Mouse (Mus musculus): ENCODE data around the gene Prm3. TPM values are rescaled to one million over a fixed set of nuclear protein-coding genes. Genes with fewer than 3 reads are reported as not detected.

Prm3 gene
- polyA plus RNA-seq, 1 experiment from 2014 or later: not detected

DNA sequence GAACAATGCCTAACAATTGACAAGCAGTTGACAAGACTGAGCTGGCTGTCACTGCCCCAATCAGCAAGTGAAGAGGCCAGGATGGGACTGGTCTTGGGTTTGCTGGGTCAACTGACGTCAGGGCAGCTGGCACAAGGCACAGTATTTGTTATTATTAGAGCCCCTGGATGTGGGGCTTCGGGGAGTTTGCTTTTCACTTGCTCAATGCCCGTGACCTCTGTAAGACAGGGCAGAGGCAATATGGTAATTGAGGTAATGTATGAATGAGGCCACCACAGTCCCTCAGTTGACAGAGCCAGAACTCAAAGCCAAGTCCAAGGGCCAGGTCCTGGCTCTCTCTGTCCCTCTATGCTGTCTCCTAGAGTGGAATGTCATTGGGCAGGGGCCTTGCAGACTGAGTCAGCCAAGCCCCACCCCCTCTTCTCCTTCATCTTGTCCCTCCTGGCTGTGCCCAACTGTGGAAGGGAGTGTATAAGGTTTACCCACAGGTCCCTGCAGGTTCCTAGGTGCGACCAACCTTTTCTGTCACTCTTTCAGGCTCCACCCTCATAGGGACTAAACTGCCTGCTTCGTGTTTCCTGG lies 13.0 kb downstream of the Prm3 start:
- no peak for DNase-seq (ENCODE audit: low spot score)
- 72% methylated on average over 5 of the region's 5 CpGs for WGBS

DNA sequence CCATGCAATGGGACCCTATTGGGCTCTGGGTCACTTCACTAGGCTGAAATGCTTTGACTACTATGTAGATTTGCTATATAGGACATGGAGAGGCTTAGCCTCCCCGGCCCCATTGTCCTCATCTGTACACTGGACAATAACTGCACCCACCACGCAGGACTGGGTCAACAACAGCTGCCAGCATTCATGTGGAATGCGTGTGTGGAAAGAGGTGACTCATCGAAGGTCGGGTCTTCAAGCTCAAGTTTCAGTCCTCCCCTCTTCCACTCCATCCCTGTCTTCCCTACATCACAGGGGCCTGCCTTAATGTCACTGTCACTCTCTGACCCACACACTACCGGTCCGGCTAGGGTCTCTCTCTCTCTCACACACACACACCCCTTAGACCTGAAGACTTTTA lies 14.4 kb downstream of the Prm3 start:
- no peak for DNase-seq (ENCODE audit: low spot score)
- 77% methylated on average over 7 of the region's 7 CpGs for WGBS
- Histone ChIP-seq H3K36me3 (no peaks in the 10 kb centered on the region), H3K27me3 (ENCODE audit: low read depth, poor library complexity, severe bottlenecking) (no peaks in the 10 kb centered on the region), H3K27ac (replicated peaks) (no peak overlapping the region), H3K9me3 (replicated peaks) (no peaks in the 10 kb centered on the region), H3K4me3 (no peak overlapping the region), H3K4me1 (peaks cover 12% of the 10 kb centered on the region)

More for the DNA sequence above, 13.0 kb downstream of the Prm3 start:
- Histone ChIP-seq H3K27me3 (ENCODE audit: low read depth, poor library complexity, severe bottlenecking) (peaks cover 5% of the 10 kb centered on the region), H3K27ac (replicated peaks) (no peak overlapping the region), H3K4me3 (no peak overlapping the region), H3K36me3 (no peaks in the 10 kb centered on the region), H3K9me3 (replicated peaks) (no peaks in the 10 kb centered on the region), H3K4me1 (peaks cover 22% of the 10 kb centered on the region)

DNA sequence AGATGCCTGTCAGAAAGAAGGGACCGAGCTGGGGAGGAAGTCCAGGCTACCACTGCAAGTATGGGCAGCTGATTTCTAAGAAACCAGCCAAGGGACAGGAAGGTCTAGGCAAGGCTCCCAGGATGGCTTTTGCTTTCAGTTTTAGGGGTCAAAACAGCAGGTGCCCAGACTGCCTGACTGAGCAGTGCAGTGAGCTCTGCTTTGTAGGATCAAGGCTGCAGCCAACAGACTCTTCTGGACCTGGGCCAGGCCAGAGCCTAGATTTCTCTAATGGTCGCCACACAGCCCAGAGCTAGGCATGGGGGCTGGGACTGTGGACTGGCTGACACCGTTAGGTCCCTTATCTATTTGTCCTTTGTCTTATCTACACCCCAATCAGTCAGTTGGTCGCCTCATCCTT lies 16.0 kb downstream of the Prm3 start:
- Histone ChIP-seq H3K4me3 (no peak overlapping the region), H3K27ac (replicated peaks) (no peak overlapping the region), H3K27me3 (ENCODE audit: low read depth, poor library complexity, severe bottlenecking) (peaks cover 1% of the 10 kb centered on the region), H3K36me3 (no peaks in the 10 kb centered on the region), H3K4me1 (peaks cover 17% of the 10 kb centered on the region), H3K9me3 (replicated peaks) (no peaks in the 10 kb centered on the region)
- 69% methylated on average over 4 of the region's 4 CpGs for WGBS
- DNase-seq (ENCODE audit: low spot score): no peak

DNA sequence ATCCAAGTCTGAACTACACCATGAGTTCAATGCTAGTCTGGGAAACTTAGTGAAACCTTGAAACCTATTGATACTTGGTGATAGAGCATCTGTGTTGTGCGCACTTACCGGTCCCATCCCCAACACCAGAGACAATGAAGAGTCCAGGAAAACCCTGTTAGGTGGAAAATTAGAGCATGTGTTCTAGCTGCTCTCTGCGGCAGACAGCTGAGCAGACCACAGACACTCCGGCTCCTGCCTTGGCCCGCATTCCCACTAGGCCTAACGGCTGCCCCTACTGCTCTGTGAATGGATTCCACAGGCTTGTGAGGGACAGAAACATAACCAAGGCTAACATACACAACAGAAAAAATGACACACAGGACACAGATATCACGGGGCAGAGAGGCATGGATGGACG lies 17.2 kb downstream of the Prm3 start:
- no peak for DNase-seq (ENCODE audit: low spot score)
- WGBS: 90% methylated on average over 8 of the region's 8 CpGs

DNA sequence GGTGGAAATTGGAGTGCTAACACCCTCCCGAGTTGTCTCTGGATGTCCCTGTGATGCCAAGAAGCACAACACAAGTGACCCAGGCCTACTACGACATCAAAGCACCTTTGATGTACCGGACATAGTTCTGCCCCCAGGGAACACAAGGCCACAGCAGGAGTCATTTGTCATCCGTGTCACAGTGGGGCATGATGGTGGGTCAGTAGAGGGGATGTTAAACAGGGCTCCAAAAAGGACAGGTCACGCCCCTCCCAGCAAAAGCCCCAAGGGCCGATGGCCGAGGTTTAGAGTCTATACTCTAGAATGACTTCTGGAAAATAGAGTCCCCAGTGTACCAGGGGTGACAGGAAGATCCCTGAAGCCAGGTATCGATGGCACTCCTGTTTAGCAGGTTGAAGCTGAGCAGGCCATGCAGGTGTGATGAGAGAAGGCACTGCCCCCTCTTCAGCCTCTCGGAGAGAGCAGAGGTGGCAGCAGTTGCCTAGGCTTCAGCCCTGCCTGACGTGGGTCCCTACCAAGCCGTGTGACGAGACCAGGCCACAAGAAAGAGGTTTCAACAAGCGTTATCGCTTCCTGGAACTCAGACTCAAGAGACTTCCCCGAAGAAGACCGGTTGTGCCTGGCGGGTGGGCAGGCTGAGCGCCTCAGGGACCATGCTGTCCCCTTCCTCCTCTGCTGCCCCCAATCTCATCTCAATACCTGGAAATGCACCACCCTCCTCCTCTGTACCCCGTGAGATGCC lies 18.8 kb downstream of the Prm3 start:
- WGBS: 72% methylated on average over 19 of the region's 19 CpGs
- Histone ChIP-seq H3K9me3 (replicated peaks) (no peaks in the 10 kb centered on the region), H3K36me3 (no peaks in the 10 kb centered on the region), H3K27ac (replicated peaks) (no peak overlapping the region), H3K4me1 (peaks cover 12% of the 10 kb centered on the region; the same call in 1 of the 2 replicates), H3K27me3 (ENCODE audit: low read depth, poor library complexity, severe bottlenecking) (peaks cover 5% of the 10 kb centered on the region), H3K4me3 (no peak overlapping the region)
- no peak for DNase-seq (ENCODE audit: low spot score)

More for the DNA sequence above, 17.2 kb downstream of the Prm3 start:
- H3K27me3 ChIP-seq (ENCODE audit: low read depth, poor library complexity, severe bottlenecking): peaks cover 5% of the 10 kb centered on the region
- no peaks in the 10 kb centered on the region for H3K9me3 ChIP-seq (replicated peaks)
- no peak overlapping the region for H3K4me3 ChIP-seq
- peaks cover 17% of the 10 kb centered on the region for H3K4me1 ChIP-seq
- no peaks in the 10 kb centered on the region for H3K36me3 ChIP-seq
- no peak overlapping the region for H3K27ac ChIP-seq (replicated peaks)

DNA sequence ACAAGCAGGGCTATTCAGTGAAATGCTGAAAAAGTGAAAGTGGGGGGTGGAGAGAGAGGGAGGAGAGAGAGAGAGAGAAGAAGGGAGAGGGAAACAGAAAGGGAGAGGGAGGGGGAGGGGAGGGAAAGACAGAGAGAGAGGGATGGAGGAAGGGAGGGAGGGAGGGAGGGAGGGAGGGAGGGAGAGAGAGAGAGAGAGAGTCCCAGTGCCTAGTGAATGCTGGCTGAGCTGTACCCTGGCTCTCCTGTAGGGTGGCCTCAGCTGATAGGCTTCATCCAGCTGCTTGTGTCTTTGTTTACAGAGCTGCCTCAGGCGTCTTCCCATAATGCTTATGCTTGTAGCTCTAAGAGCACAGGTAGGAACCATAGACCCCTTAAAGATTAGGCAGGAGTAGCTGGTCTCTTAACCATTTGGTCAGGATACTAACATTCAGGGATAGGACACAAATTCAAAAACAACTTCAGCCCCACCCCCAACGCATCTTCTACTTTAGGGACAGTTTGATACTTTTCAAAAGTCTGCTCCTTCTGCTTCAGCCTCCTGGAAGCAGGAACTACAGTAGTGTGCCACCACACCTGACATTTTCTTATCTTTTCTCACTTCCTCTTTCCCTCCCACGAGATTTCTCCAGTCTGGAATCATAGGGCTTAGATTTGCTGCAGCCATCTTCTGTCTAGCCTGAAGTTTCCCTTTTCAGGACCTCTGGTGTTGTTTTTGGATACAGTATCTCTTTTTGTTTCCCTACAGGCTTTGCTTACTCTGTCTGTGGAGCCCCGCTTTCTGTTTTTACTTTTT lies 20.0 kb downstream of the Prm3 start:
- peaks cover 5% of the 10 kb centered on the region for H3K27me3 ChIP-seq (ENCODE audit: low read depth, poor library complexity, severe bottlenecking)
- no peaks in the 10 kb centered on the region for H3K9me3 ChIP-seq (replicated peaks)
- no peak for DNase-seq (ENCODE audit: low spot score)
- H3K27ac ChIP-seq (replicated peaks): no peak overlapping the region
- no peaks in the 10 kb centered on the region for H3K36me3 ChIP-seq
- no peak overlapping the region for H3K4me3 ChIP-seq
- 0 out of 2 replicates have a peak, but pooled peaks cover 5% of the 10 kb centered on the region for H3K4me1 ChIP-seq
- 57% methylated on average over 4 of the region's 4 CpGs for WGBS

DNA sequence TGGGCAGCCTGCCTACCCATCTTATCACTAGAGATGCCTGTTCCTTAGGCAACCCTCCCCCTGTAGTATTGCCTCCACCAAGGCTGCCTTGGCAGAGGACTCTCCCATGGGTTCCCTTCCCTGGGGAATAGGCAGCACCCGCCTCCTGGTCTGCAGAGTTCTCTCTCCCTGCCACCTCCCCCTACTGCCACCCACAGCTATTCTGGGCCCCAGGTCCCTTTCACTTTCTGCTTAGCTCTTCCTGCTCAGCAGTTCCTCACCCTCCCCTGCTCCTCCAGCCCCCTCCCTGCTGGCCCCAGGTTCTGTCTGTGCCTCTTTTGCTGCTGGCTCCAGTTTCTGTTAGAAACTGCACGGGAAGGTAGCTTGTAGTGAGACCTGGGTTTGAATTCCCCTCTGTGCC lies 21.1 kb downstream of the Prm3 start:
- 43% methylated on average over 2 of the region's 2 CpGs for WGBS
- 0 out of 2 replicates have a peak, but pooled peaks cover 5% of the 10 kb centered on the region for H3K4me1 ChIP-seq

DNA sequence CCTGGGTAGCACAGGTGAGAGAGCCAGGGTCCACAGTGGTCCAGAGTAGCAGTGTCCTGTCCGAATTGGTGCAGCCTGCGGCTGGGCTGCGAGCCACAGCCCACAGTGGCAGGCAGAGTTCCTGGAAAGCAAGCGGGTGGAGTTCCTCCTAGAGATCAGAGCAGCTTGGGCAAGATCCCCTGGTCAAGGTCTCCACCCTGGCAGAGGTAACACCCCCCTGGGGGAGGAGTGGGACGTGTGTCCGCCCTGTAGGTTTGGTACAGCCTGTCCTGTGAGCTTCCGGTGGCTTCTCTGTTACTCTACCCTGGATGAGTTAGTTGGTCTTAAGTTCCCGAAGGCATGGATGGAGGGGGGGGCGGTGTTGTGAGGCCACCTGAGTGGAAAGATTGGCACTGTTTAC lies 21.9 kb downstream of the Prm3 start:
- Histone ChIP-seq H3K27me3 (ENCODE audit: low read depth, poor library complexity, severe bottlenecking) (peaks cover 5% of the 10 kb centered on the region), H3K4me3 (no peak overlapping the region), H3K36me3 (no peaks in the 10 kb centered on the region), H3K4me1 (0 out of 2 replicates have a peak, but pooled peaks cover 5% of the 10 kb centered on the region), H3K27ac (replicated peaks) (no peak overlapping the region), H3K9me3 (replicated peaks) (no peaks in the 10 kb centered on the region)
- DNase-seq (ENCODE audit: low spot score): no peak
- WGBS: 70% methylated on average over 9 of the region's 9 CpGs

More for the DNA sequence above, 21.1 kb downstream of the Prm3 start:
- no peaks in the 10 kb centered on the region for H3K9me3 ChIP-seq (replicated peaks)
- no peak for DNase-seq (ENCODE audit: low spot score)
- no peak overlapping the region for H3K4me3 ChIP-seq
- no peak overlapping the region for H3K27ac ChIP-seq (replicated peaks)
- H3K36me3 ChIP-seq: no peaks in the 10 kb centered on the region
- H3K27me3 ChIP-seq (ENCODE audit: low read depth, poor library complexity, severe bottlenecking): peaks cover 5% of the 10 kb centered on the region

DNA sequence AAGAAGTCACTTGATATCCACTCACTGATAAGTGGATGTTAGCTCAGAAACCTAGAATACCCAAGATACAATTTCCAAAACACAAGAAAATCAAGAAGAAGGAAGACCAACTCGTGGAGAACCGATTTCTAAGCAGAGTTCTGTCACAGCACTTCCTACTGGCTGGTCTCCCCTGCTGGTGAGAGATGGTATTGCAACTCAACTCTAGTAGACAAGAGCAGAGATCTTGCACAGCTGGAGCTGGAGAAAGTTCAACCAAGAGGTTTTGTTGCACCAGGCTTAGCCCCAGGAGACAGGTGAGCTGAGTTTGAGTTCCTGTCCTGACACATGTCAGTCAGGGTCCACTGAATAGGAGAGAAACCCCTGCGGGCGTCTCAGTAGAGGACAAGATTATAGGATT lies 23.6 kb downstream of the Prm3 start:
- H3K36me3 ChIP-seq: no peaks in the 10 kb centered on the region
- no peaks in the 10 kb centered on the region for H3K9me3 ChIP-seq (replicated peaks)
- no peak overlapping the region for H3K4me3 ChIP-seq
- WGBS: 46% methylated on average over 4 of the region's 4 CpGs
- no peak overlapping the region for H3K27ac ChIP-seq (replicated peaks)
- H3K4me1 ChIP-seq: 0 out of 2 replicates have a peak, but pooled peaks cover 5% of the 10 kb centered on the region
- H3K27me3 ChIP-seq (ENCODE audit: low read depth, poor library complexity, severe bottlenecking): peaks cover 5% of the 10 kb centered on the region
- DNase-seq (ENCODE audit: low spot score): peak; percentile 60

DNA sequence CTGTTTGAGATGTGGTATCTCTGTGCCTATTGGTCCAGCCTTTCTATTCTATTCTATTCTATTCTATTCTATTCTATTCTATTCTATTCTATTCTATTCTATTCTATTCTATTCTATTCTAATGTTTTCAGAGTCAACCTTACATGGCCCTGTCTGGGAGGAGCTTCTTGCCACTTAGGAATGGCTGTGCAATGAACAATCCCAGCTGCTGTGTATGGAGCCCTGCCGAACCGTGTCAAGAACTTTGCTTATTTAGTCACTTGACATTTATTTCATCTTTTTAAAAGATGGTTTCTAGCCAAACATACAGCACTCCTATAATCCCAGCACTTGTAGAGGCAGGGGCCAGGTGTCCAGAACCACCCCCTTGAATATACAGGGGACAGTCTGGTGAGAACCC lies 26.4 kb downstream of the Prm3 start:
- Histone ChIP-seq H3K9me3 (replicated peaks) (no peaks in the 10 kb centered on the region), H3K4me3 (no peak overlapping the region), H3K4me1 (peaks cover 6% of the 10 kb centered on the region; the same call in 1 of the 2 replicates), H3K36me3 (no peaks in the 10 kb centered on the region), H3K27me3 (ENCODE audit: low read depth, poor library complexity, severe bottlenecking) (no peaks in the 10 kb centered on the region), H3K27ac (replicated peaks) (no peak overlapping the region)
- no peak for DNase-seq (ENCODE audit: low spot score)
- WGBS: 73% methylated on average over 2 of the region's 2 CpGs

DNA sequence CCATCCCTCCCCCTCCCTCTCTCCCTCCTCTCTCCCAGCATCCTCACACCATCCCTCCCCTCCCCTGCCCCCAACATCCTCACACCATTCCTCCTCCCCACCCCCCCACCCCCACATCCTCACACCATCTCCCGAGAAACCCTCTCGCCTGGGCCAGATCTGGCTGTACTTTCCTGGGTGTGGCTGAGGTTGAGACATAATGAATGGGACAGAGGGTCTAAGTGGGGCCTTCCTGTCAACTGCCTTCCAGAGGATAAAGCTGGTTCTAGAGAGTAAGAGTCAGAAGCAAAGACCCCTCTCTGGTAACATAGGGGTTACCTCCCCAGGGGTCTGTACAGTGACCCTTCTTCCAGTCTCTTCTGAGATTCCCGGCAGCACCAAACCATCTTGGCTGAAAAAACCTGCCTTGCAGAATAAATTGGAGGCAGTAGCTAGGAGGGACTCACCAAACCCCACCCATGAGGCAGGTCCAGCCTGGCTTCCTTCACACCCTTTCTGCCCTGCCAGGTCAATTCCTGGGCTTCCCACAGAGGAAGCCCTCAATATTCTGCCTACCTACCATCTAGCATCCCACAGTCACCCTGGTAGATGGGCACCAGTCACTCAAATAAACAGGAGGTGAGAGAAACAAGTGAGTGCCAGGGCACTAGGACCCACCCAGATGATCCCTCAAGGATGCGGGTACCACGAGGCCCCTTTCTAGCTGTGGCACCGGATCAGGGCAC lies 27.0 kb downstream of the Prm3 start:
- Histone ChIP-seq H3K27me3 (ENCODE audit: low read depth, poor library complexity, severe bottlenecking) (no peaks in the 10 kb centered on the region), H3K36me3 (no peaks in the 10 kb centered on the region), H3K9me3 (replicated peaks) (no peaks in the 10 kb centered on the region), H3K27ac (replicated peaks) (no peak overlapping the region), H3K4me3 (no peak overlapping the region), H3K4me1 (peaks cover 6% of the 10 kb centered on the region; the same call in 1 of the 2 replicates)
- DNase-seq (ENCODE audit: low spot score): no peak
- WGBS: 73% methylated on average over 6 of the region's 6 CpGs

DNA sequence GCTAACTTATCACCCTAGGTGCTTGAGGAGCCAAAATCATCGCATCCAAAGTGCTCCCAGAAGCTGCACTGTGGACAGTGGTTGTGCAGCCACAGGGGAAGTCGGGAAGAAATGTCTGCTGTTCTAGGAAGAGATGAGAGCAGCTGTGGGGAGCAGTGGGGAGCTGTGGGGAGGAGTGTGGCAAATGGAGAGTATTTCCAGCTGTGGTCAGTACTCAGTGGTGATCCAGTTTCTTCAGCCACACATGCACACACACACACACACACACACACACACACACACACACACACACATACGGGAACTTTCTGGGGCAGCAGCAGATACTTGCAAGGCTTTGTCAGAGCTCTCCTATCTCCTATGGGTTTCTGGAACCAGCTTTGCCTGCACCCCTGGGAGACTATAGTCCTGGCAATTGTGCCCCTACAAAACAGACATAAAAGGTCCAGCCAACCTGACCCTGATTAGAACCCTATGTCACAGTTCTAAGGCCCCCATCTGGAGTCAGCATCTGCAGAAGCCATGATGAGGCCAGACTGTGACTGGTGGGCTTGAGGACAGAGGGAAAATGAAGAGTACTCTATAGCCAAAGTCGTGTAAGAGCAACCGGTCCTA lies 28.0 kb downstream of the Prm3 start:
- Histone ChIP-seq H3K27ac (replicated peaks) (no peak overlapping the region), H3K4me1 (peaks cover 6% of the 10 kb centered on the region; the same call in 1 of the 2 replicates), H3K4me3 (no peak overlapping the region), H3K27me3 (ENCODE audit: low read depth, poor library complexity, severe bottlenecking) (no peaks in the 10 kb centered on the region), H3K36me3 (no peaks in the 10 kb centered on the region), H3K9me3 (replicated peaks) (no peaks in the 10 kb centered on the region)
- DNase-seq (ENCODE audit: low spot score): no peak
- 77% methylated on average over 5 of the region's 5 CpGs for WGBS
